Mouse (Mus musculus) heart, embryonic 14.5 days (tissue): ENCODE measurements at regions not wholly inside any gene's neighbourhood (a gene's known extent, or its start where the extent isn't known, plus 50 kb on each side); places are given as distances from the start of the nearest gene placed in this dataset.

Experiments
- ATAC-seq: fragments of 200-750 bp; cut with Nextera tagmentation; 2 replicates; pipeline ENCODE4 v1.8.0; 2017; ENCODE audit warnings: low read depth, moderate TSS enrichment; ENCODE audit not compliant: insufficient number of reproducible peaks, insufficient read depth, low FRiP score
- H3K27ac ChIP-seq, 2 experiments: fragments of 200-500 bp in 1 of 2; fragments of 300-500 bp in 1 of 2; sonication (generic) in 1 of 2; replicated peaks in 1 of 2; 2 replicates each; pipeline ENCODE4 v1.5.1; 2012 to 2014; ENCODE audit warnings: low read depth in 2 of 2, low read length in 2 of 2, control low read depth in 1 of 2, mild to moderate bottlenecking in 1 of 2, mixed read lengths in 1 of 2; ENCODE audit not compliant: control insufficient read depth in 1 of 2, insufficient read depth in 1 of 2
- H3K27me3 ChIP-seq: fragments of 300-500 bp; sonication (generic); 2 replicates; pipeline ENCODE4 v1.6.1; 2014; ENCODE audit warnings: mild to moderate bottlenecking, low read length, control low read depth; ENCODE audit not compliant: control insufficient read depth, insufficient read depth
- H3K36me3 ChIP-seq: fragments of 300-500 bp; sonication (generic); 2 replicates; pipeline ENCODE4 v1.6.1; 2014; ENCODE audit warnings: mild to moderate bottlenecking, control low read depth, low read length, mixed read lengths; ENCODE audit not compliant: control insufficient read depth, insufficient read depth
- H3K4me1 ChIP-seq, 2 experiments: fragments of 200-500 bp in 1 of 2; fragments of 300-500 bp in 1 of 2; sonication (generic) in 1 of 2; 2 replicates each; pipeline ENCODE4 v1.6.1; 2012 to 2014; ENCODE audit warnings: low read length in 2 of 2, control low read depth in 1 of 2, mixed read lengths in 1 of 2; ENCODE audit not compliant: control insufficient read depth in 2 of 2, insufficient read depth in 2 of 2
- H3K4me2 ChIP-seq: fragments of 300-500 bp; sonication (generic); 2 replicates; pipeline ENCODE4 v1.6.1; 2014; ENCODE audit warnings: mild to moderate bottlenecking, low read length
- H3K4me3 ChIP-seq, 2 experiments: fragments of 200-500 bp in 1 of 2; fragments of 300-500 bp in 1 of 2; sonication (generic) in 1 of 2; 2 replicates each; pipeline ENCODE4 v1.5.1; 2012 to 2014; ENCODE audit warnings: low read length in 2 of 2, mild to moderate bottlenecking in 2 of 2, control low read depth in 1 of 2, low read depth in 1 of 2, moderate library complexity in 1 of 2; ENCODE audit not compliant: control insufficient read depth in 1 of 2, insufficient read depth in 1 of 2
- H3K9ac ChIP-seq: fragments of 300-500 bp; sonication (generic); 2 replicates; pipeline ENCODE4 v1.6.1; 2014; ENCODE audit warnings: mild to moderate bottlenecking, low read length
- H3K9me3 ChIP-seq: fragments of 300-500 bp; sonication (generic); 2 replicates; pipeline ENCODE4 v1.6.1; 2016; ENCODE audit warnings: low read length, control low read depth; ENCODE audit not compliant: control insufficient read depth
- WGBS: fragments of 180-500 bp; shearing (Covaris S2); extraction: QIAGEN DNeasy Blood & Tissue Kit; methylation state at CpG from one replicate; pipeline ENCODE4 v1.1.7; 2014; 5-methylcytosine and 5-hydroxymethylcytosine counted together

- Histone ChIP-seq H3K9ac (no peak overlapping the region), H3K4me2 (no peak overlapping the region), H3K9me3 (no peaks in the 10 kb centered on the region), H3K27me3 (no peaks in the 10 kb centered on the region), H3K4me1 (peaks cover 2 to 7% of the 10 kb centered on the region in 2 experiments; a peak in 1 of 4 replicates), H3K36me3 (no peaks in the 10 kb centered on the region), H3K27ac (no peak overlapping the region), H3K4me3 (no peak overlapping the region)
- no peak for ATAC-seq
- WGBS, result 75% methylated on average over 3 of the region's 3 CpGs
Measured at GRCm38 (mm10) chr12:28380203-28380602, 172.0 kb downstream of the Dcdc2c start.

GRCm38 (mm10) chr12:28377968-28378367 is 174.2 kb downstream of the Dcdc2c start:
- 80% methylated on average over 3 of the region's 3 CpGs for WGBS

GRCm38 (mm10) chr12:28377373-28377772 is 174.8 kb downstream of the Dcdc2c start:
- 75% methylated on average over 4 of the region's 4 CpGs for WGBS
- no peak for ATAC-seq

More at GRCm38 (mm10) chr12:28377968-28378367, 174.2 kb downstream of the Dcdc2c start:
- Histone ChIP-seq H3K4me2 (no peak overlapping the region), H3K27ac (no peak overlapping the region), H3K36me3 (no peaks in the 10 kb centered on the region), H3K4me3 (no peak overlapping the region), H3K4me1 (peaks cover 2 to 7% of the 10 kb centered on the region in 2 experiments; a peak in 1 of 4 replicates), H3K27me3 (no peaks in the 10 kb centered on the region), H3K9me3 (no peaks in the 10 kb centered on the region), H3K9ac (no peak overlapping the region)
- no peak for ATAC-seq

GRCm38 (mm10) chr12:28376770-28377169 is 175.4 kb downstream of the Dcdc2c start:
- Histone ChIP-seq H3K4me3 (no peak overlapping the region), H3K4me2 (no peak overlapping the region), H3K9ac (no peak overlapping the region), H3K36me3 (no peaks in the 10 kb centered on the region), H3K4me1 (peaks cover 2 to 7% of the 10 kb centered on the region in 2 experiments; a peak in 1 of 4 replicates), H3K27ac (no peak overlapping the region), H3K9me3 (no peaks in the 10 kb centered on the region), H3K27me3 (no peaks in the 10 kb centered on the region)
- ATAC-seq, result no peak
- WGBS, result 73% methylated on average over 4 of the region's 4 CpGs

More at GRCm38 (mm10) chr12:28377373-28377772, 174.8 kb downstream of the Dcdc2c start:
- Histone ChIP-seq H3K4me2 (no peak overlapping the region), H3K27me3 (no peaks in the 10 kb centered on the region), H3K27ac (no peak overlapping the region), H3K36me3 (no peaks in the 10 kb centered on the region), H3K4me1 (peaks cover 2 to 7% of the 10 kb centered on the region in 2 experiments; a peak in 1 of 4 replicates), H3K4me3 (no peak overlapping the region), H3K9ac (no peak overlapping the region), H3K9me3 (no peaks in the 10 kb centered on the region)

GRCm38 (mm10) chr12:28365304-28365703 is 186.9 kb downstream of the Dcdc2c start:
- H3K9ac ChIP-seq, result no peak overlapping the region
- no peak overlapping the region for H3K4me2 ChIP-seq
- no peak overlapping the region for H3K27ac ChIP-seq
- WGBS, result 59% methylated on average over 2 of the region's 2 CpGs
- no peaks in the 10 kb centered on the region for H3K4me1 ChIP-seq
- no peaks in the 10 kb centered on the region for H3K36me3 ChIP-seq
- ATAC-seq, result no peak
- H3K9me3 ChIP-seq, result no peaks in the 10 kb centered on the region
- no peaks in the 10 kb centered on the region for H3K27me3 ChIP-seq
- no peak overlapping the region for H3K4me3 ChIP-seq

GRCm38 (mm10) chr12:28358737-28359333 is 193.4 kb downstream of the Dcdc2c start:
- 37% methylated on average over 7 of the region's 7 CpGs for WGBS
- no peaks in the 10 kb centered on the region for H3K36me3 ChIP-seq
- no peak for ATAC-seq
- no peaks in the 10 kb centered on the region for H3K27me3 ChIP-seq
- no peak overlapping the region for H3K4me3 ChIP-seq
- H3K9ac ChIP-seq, result no peak overlapping the region
- no peaks in the 10 kb centered on the region for H3K9me3 ChIP-seq
- no peak overlapping the region for H3K27ac ChIP-seq
- H3K4me2 ChIP-seq, result no peak overlapping the region
- no peaks in the 10 kb centered on the region for H3K4me1 ChIP-seq

GRCm38 (mm10) chr12:28357764-28358163 is 194.4 kb downstream of the Dcdc2c start:
- 86% methylated on average over 10 of the region's 10 CpGs for WGBS
- Histone ChIP-seq H3K27ac (no peak overlapping the region), H3K4me1 (peaks cover 3 to 4% of the 10 kb centered on the region in 2 experiments; a peak in 2 of 4 replicates), H3K36me3 (no peaks in the 10 kb centered on the region), H3K4me3 (no peak overlapping the region), H3K9ac (no peak overlapping the region), H3K9me3 (no peaks in the 10 kb centered on the region), H3K4me2 (no peak overlapping the region), H3K27me3 (no peaks in the 10 kb centered on the region)
- no peak for ATAC-seq

- ATAC-seq, result no peak
- Histone ChIP-seq H3K4me2 (no peak overlapping the region), H3K27me3 (no peaks in the 10 kb centered on the region), H3K4me3 (no peak overlapping the region), H3K9me3 (no peaks in the 10 kb centered on the region), H3K36me3 (no peaks in the 10 kb centered on the region), H3K4me1 (peaks cover 3 to 4% of the 10 kb centered on the region in 2 experiments; a peak in 2 of 4 replicates), H3K9ac (no peak overlapping the region), H3K27ac (no peak overlapping the region)
- 28% methylated on average over 3 of the region's 3 CpGs for WGBS
Measured at GRCm38 (mm10) chr12:28353140-28353539, 199.1 kb downstream of the Dcdc2c start.
